Mouse (Mus musculus) stomach, postnatal 0 days (tissue): ENCODE results near the gene Spry1.

Experiments used
- CTCF ChIP-seq: IDR thresholded peaks from 2 replicates; pipeline ENCODE4 v1.5.1; 2016; ENCODE audit warnings: antibody characterized with exemption, low read depth, mild to moderate bottlenecking, moderate library complexity
- EP300 ChIP-seq: optimal IDR thresholded peaks from 2 replicates; pipeline ENCODE3; 2016; ENCODE audit warnings: antibody characterized with exemption

- peak; percentile 53 for TF ChIP-seq EP300
- no peak for TF ChIP-seq CTCF
Observed at GRCm38 (mm10) chr3:37657009-37657408, 17.3 kb downstream of the Spry1 start.
